Mouse (Mus musculus) megakaryocyte, embryonic 14.5 days (primary cell): ENCODE measurements at regions not wholly inside any gene's neighbourhood (a gene's known extent, or its start where the extent isn't known, plus 50 kb on each side); places are given as distances from the start of the nearest gene placed in this dataset.

Experiments used
- H3K27me3 ChIP-seq: replicated peaks from 2 replicates; pipeline ENCODE3; 2012; ENCODE audit warnings: inconsistent platforms
- H3K36me3 ChIP-seq: replicated peaks from 2 replicates; pipeline ENCODE3; 2012; ENCODE audit warnings: low read length, inconsistent platforms, mixed read lengths
- H3K4me1 ChIP-seq: 2 replicates; pipeline ENCODE4 v1.6.1; 2012; ENCODE audit warnings: inconsistent platforms
- H3K4me3 ChIP-seq: replicated peaks from 2 replicates; pipeline ENCODE3; 2012; ENCODE audit warnings: moderate library complexity, mild to moderate bottlenecking, inconsistent platforms
- H3K9me3 ChIP-seq: 2 replicates; pipeline ENCODE4 v1.6.1; 2012; ENCODE audit warnings: inconsistent platforms
- FLI1 ChIP-seq: IDR thresholded peaks from 2 replicates; pipeline ENCODE4 v1.6.1; 2012; ENCODE audit warnings: low read length, inconsistent platforms, mixed read lengths
- GATA1 ChIP-seq: IDR thresholded peaks from 3 replicates; pipeline ENCODE4 v1.6.1; 2012; ENCODE audit warnings: mixed read lengths, low read length, inconsistent platforms, borderline replicate concordance

GRCm38 (mm10) chr7:117882803-117883202 is 233.2 kb downstream of the Rps15a start:
- Histone ChIP-seq H3K27me3 (peaks cover 3% of the 10 kb centered on the region), H3K4me1 (peaks cover 8% of the 10 kb centered on the region; the same call in 1 of the 2 replicates), H3K4me3 (peak overlapping the region; percentile 35), H3K36me3 (no peaks in the 10 kb centered on the region), H3K9me3 (no peaks in the 10 kb centered on the region)
- TF ChIP-seq GATA1 (no peak), FLI1 (no peak)

- Histone ChIP-seq H3K36me3 (no peaks in the 10 kb centered on the region), H3K27me3 (peaks cover 3% of the 10 kb centered on the region), H3K4me3 (no peak overlapping the region), H3K4me1 (peaks cover 8% of the 10 kb centered on the region; the same call in 1 of the 2 replicates), H3K9me3 (peaks cover 13% of the 10 kb centered on the region)
- no peak for TF ChIP-seq GATA1
- no peak for TF ChIP-seq FLI1
Measured at GRCm38 (mm10) chr7:117878903-117879302, 237.1 kb downstream of the Rps15a start.

- Histone ChIP-seq H3K4me3 (no peak overlapping the region), H3K36me3 (no peaks in the 10 kb centered on the region), H3K4me1 (no peaks in the 10 kb centered on the region), H3K27me3 (peaks cover 3% of the 10 kb centered on the region), H3K9me3 (peaks cover 19% of the 10 kb centered on the region)
- TF ChIP-seq GATA1 (no peak), FLI1 (no peak)
Measured at GRCm38 (mm10) chr7:117875241-117875640, 240.7 kb downstream of the Rps15a start.

GRCm38 (mm10) chr7:117859419-117859818 is 256.6 kb downstream of the Rps15a start:
- H3K4me1 ChIP-seq: no peaks in the 10 kb centered on the region
- peaks cover 11% of the 10 kb centered on the region; the same call in 1 of the 2 replicates for H3K9me3 ChIP-seq
- H3K36me3 ChIP-seq: no peaks in the 10 kb centered on the region
- H3K27me3 ChIP-seq: no peaks in the 10 kb centered on the region
- H3K4me3 ChIP-seq: no peak overlapping the region
- TF ChIP-seq FLI1 (no peak), GATA1 (no peak)

GRCm38 (mm10) chr7:117855955-117856354 is 260.0 kb downstream of the Rps15a start:
- Histone ChIP-seq H3K4me1 (no peaks in the 10 kb centered on the region), H3K9me3 (no peaks in the 10 kb centered on the region), H3K36me3 (no peaks in the 10 kb centered on the region), H3K4me3 (no peak overlapping the region), H3K27me3 (no peaks in the 10 kb centered on the region)
- TF ChIP-seq GATA1 (no peak), FLI1 (no peak)

GRCm38 (mm10) chr7:117853716-117854115 is 262.3 kb downstream of the Rps15a start:
- Histone ChIP-seq H3K4me1 (no peaks in the 10 kb centered on the region), H3K4me3 (no peak overlapping the region), H3K9me3 (no peaks in the 10 kb centered on the region), H3K27me3 (no peaks in the 10 kb centered on the region), H3K36me3 (no peaks in the 10 kb centered on the region)
- no peak for TF ChIP-seq FLI1
- TF ChIP-seq GATA1: no peak

- Histone ChIP-seq H3K9me3 (no peaks in the 10 kb centered on the region), H3K4me3 (no peak overlapping the region), H3K4me1 (no peaks in the 10 kb centered on the region), H3K27me3 (no peaks in the 10 kb centered on the region), H3K36me3 (no peaks in the 10 kb centered on the region)
- TF ChIP-seq FLI1: no peak
- no peak for TF ChIP-seq GATA1
Measured at GRCm38 (mm10) chr7:117852866-117853265, 263.1 kb downstream of the Rps15a start.

GRCm38 (mm10) chr7:117850822-117851221 is 265.2 kb downstream of the Rps15a start:
- Histone ChIP-seq H3K9me3 (no peaks in the 10 kb centered on the region), H3K4me3 (no peak overlapping the region), H3K36me3 (no peaks in the 10 kb centered on the region), H3K27me3 (no peaks in the 10 kb centered on the region), H3K4me1 (no peaks in the 10 kb centered on the region)
- TF ChIP-seq FLI1: no peak
- TF ChIP-seq GATA1: no peak

- no peak for TF ChIP-seq GATA1
- no peak for TF ChIP-seq FLI1
- Histone ChIP-seq H3K4me1 (no peaks in the 10 kb centered on the region), H3K27me3 (no peaks in the 10 kb centered on the region), H3K4me3 (no peak overlapping the region), H3K9me3 (no peaks in the 10 kb centered on the region; the same call in 1 of the 2 replicates), H3K36me3 (no peaks in the 10 kb centered on the region)
Measured at GRCm38 (mm10) chr7:117846041-117846440, 269.9 kb downstream of the Rps15a start.

GRCm38 (mm10) chr7:117842780-117843179 is 273.2 kb downstream of the Rps15a start:
- no peak for TF ChIP-seq GATA1
- no peak for TF ChIP-seq FLI1
- Histone ChIP-seq H3K4me1 (no peaks in the 10 kb centered on the region), H3K4me3 (no peak overlapping the region), H3K27me3 (no peaks in the 10 kb centered on the region), H3K9me3 (peaks cover 5% of the 10 kb centered on the region), H3K36me3 (no peaks in the 10 kb centered on the region)

GRCm38 (mm10) chr7:117795035-117795434 is 321.0 kb downstream of the Rps15a start:
- no peaks in the 10 kb centered on the region for H3K27me3 ChIP-seq
- no peaks in the 10 kb centered on the region for H3K36me3 ChIP-seq
- H3K4me3 ChIP-seq: no peak overlapping the region
- no peak for TF ChIP-seq FLI1
- no peak for TF ChIP-seq GATA1
- peaks cover 2% of the 10 kb centered on the region; the same call in 1 of the 2 replicates for H3K9me3 ChIP-seq
- H3K4me1 ChIP-seq: peaks cover 6% of the 10 kb centered on the region
